Comparison of ENCODE assay signal across 15 mouse cellular contexts in genomic region chr15:84850321-84850720, GRCm38 (mm10). TPM values are rescaled to one million over a fixed set of nuclear protein-coding genes. Genes with fewer than 3 reads are reported as not detected.
DNase-seq lines count a peak whose midpoint lies in the region; ATAC-seq lines count a peak whose summit lies in the region.
"Had no signal": no experiment of that assay in that cellular context is flagged by ENCODE, and none has a peak within 500 bp of the region (broad histone marks: within the 10 kb centered on the region; RNA-seq: fewer than 3 reads in every experiment).

No protein-coding gene starts in this region.

- DNase-seq in cerebellum, adult 9-11 months, result peak; percentile 26
- DNase-seq in cerebellum, adult 11-12 months, result no peak
- DNase-seq in lung, postnatal 10 days, result peak; percentile 9
- no peak for DNase-seq in lung, postnatal 36 days
- DNase-seq in 416B (ENCODE audit: low read depth) (peak; percentile 34), NIH3T3 (ENCODE audit: low read depth) (peak; percentile 50)
- DNase-seq in T-cell, adult 2 months (ENCODE audit: low spot score), result no peak
- DNase-seq: cerebellum, adult 18-20 months; gastrocnemius, postnatal 14 days; heart, postnatal 4 days; kidney, adult 18-20 months; kidney, postnatal 4 days; lung, adult 18-20 months had no signal

- no peak for ATAC-seq in megakaryocyte, adult 5-6 weeks (ENCODE audit: poor library complexity, severe bottlenecking)
- ATAC-seq: forebrain, embryonic 16.5 days had no signal

RNA-seq across cellular contexts. Expression of gene Phf21b, which starts 5.5 kb away (rescaled TPM):
- total RNA-seq in megakaryocyte, adult 5-6 weeks (2015), result 0.09 and 0.14 TPM in 2 replicates
- total RNA-seq in megakaryocyte, adult 5-6 weeks (2017), result 0.22 and 0.69 TPM in 2 replicates

Comparison
In these comparisons a context has a peak if more than half of its experiments do, and no peak if none do; other contexts are left out.
1. DNase-seq: peak in cerebellum, adult 9-11 months (single experiment), lung, postnatal 10 days (single experiment), 416B (single experiment) and NIH3T3 (single experiment); none in cerebellum, adult 11-12 months (single experiment), lung, postnatal 36 days (single experiment) and T-cell, adult 2 months (single experiment).